In the genomic region with DNA sequence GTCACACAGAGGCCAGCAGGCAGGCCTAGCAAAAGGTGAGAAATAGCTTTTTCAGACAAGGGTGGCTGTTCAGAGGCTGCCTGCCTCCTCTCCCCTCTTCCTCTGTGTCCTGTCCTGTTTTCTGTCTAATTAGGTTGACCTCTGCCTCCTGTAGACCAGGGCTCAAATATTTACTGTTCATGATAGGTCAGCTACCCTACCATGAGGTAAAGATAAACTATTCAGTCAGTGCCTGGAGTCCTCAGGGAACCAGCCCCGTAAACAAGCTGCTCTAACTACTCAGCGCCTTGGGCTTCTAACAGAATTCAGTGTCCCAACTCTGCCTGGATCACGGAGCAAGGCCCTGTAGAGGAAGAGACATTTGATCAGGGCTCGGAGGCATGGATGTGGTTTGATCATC, we compare ENCODE assay signal across 17 mouse cellular contexts. TPM values are rescaled to one million over a fixed set of nuclear protein-coding genes. Genes with fewer than 3 reads are reported as not detected.
"Had no signal": no experiment of that assay in that cellular context is flagged by ENCODE, and none has a peak within 500 bp of the region (broad histone marks: within the 10 kb centered on the region; RNA-seq: fewer than 3 reads in every experiment).

No protein-coding gene starts in this region.

- H3K4me1 ChIP-seq: limb, embryonic 15.5 days; megakaryocyte, embryonic 14.5 days; midbrain, embryonic 15.5 days; neural tube, embryonic 12.5 days had no signal

- H3K9ac ChIP-seq: limb, embryonic 15.5 days; midbrain, embryonic 15.5 days; neural tube, embryonic 12.5 days had no signal

- H3K4me2 ChIP-seq: limb, embryonic 15.5 days; midbrain, embryonic 11.5 days; midbrain, embryonic 15.5 days; neural tube, embryonic 12.5 days had no signal

- H3K4me3 ChIP-seq: limb, embryonic 15.5 days; megakaryocyte, embryonic 14.5 days; midbrain, embryonic 15.5 days; neural tube, embryonic 12.5 days had no signal

- ATAC-seq: lung, postnatal 0 days; midbrain, embryonic 15.5 days had no signal

- H3K9me3 ChIP-seq: limb, embryonic 15.5 days; megakaryocyte, embryonic 14.5 days; midbrain, embryonic 15.5 days; neural tube, embryonic 12.5 days had no signal

- DNase-seq: kidney, adult 11 months; kidney, postnatal 36 days; layer of hippocampus, adult 9-11 months; layer of hippocampus, postnatal 36 days; lung, adult 2 months; lung, postnatal 4 days; right cerebral cortex, postnatal 25 days; thymus, postnatal 4 days had no signal

- H3K36me3 ChIP-seq: limb, embryonic 15.5 days; midbrain, embryonic 15.5 days; neural tube, embryonic 12.5 days had no signal

- H3K27me3 ChIP-seq: limb, embryonic 15.5 days; midbrain, embryonic 15.5 days; neural tube, embryonic 12.5 days had no signal

- H3K27ac ChIP-seq: limb, embryonic 15.5 days; midbrain, embryonic 15.5 days; neural tube, embryonic 12.5 days; stomach, postnatal 0 days had no signal

RNA-seq across cellular contexts. Expression of a gene that starts 29.7 kb away (rescaled TPM):
- total RNA-seq: monocyte, adult 5-6 weeks; neutrophil, adult 5-6 weeks had no signal
